Mouse (Mus musculus) limb, embryonic 10.5 days (tissue): Measurements from ENCODE around the gene Xlr5a. TPM values are rescaled to one million over a fixed set of nuclear protein-coding genes. Genes with fewer than 3 reads are reported as not detected.
"Not testable (repeated sequence)": the region's sequence is repeated elsewhere in the genome, so short reads cannot be mapped to it uniquely, and the experiment has no call there.

Source experiments
- DNase-seq: peaks from one replicate; pipeline ENCODE4 v3.0.0-alpha.2; 2017; ENCODE audit warnings: low spot score
- H3K27ac ChIP-seq: fragments of 300-500 bp; sonication (generic); 2 replicates; pipeline ENCODE4 v1.5.1; 2016; ENCODE audit warnings: mild to moderate bottlenecking
- H3K27me3 ChIP-seq: fragments of 300-500 bp; sonication (generic); 2 replicates; pipeline ENCODE4 v1.6.1; 2016; ENCODE audit warnings: low read depth, mild to moderate bottlenecking; ENCODE audit not compliant: poor library complexity, severe bottlenecking
- H3K36me3 ChIP-seq: fragments of 300-500 bp; sonication (generic); 2 replicates; pipeline ENCODE4 v1.6.1; 2016; ENCODE audit warnings: mild to moderate bottlenecking, moderate library complexity
- H3K4me1 ChIP-seq: fragments of 300-500 bp; sonication (generic); 2 replicates; pipeline ENCODE4 v1.6.1; 2016
- H3K4me3 ChIP-seq: fragments of 300-500 bp; sonication (generic); 2 replicates; pipeline ENCODE4 v1.5.1; 2016; ENCODE audit warnings: mild to moderate bottlenecking, moderate library complexity
- H3K9me3 ChIP-seq: fragments of 300-500 bp; sonication (generic); replicated peaks from 2 replicates; pipeline ENCODE4 v1.6.1; 2016; ENCODE audit warnings: mild to moderate bottlenecking
- WGBS: fragments of 180-500 bp; shearing (Covaris S2); methylation state at CpG from one replicate; pipeline ENCODE4 v1.1.7; 2016; 5-methylcytosine and 5-hydroxymethylcytosine counted together
- polyA plus RNA-seq: library from polyadenylated mRNA; unstranded; fragments of >200 nt; fragmentation: Nextera tagmentation; extraction: Ambion mirVana; gene quantifications from 2 replicates; pipeline ENCODE4 v1.2.1, GENCODE M21; 2016

Xlr5a gene
- polyA plus RNA-seq, 1 experiment from 2014 or later, result not detected

DNA sequence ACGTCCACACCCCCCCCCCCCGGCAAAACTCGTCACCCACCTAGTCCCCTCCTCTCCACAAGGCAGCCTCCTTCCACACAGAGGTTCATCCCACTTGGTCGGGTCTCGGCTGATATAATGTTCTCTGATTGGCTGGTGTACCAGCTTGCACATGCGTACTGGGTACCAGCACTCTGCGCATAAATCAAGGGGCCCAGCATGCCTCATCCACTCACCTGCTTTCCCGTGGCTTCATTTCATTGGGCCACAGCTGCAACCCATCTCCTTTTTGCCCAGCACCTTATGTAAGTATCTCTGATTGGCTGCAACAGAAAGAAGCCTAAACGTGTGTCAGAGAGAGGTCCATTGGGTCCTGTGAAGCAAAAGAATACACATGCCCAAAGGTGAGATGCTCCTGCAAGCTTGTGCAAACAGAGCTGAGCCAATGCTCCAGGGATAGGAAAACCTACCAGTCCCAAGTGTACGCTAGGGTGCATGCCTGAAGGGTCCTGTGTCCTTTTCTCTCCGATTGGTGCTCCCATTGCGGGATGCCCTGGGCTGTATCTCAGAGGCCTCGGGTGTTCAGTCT is 195.8 kb downstream of the Xlr5a start, which contains the start of gene Xlr3a:
Gene Xlr3a (minus strand): TSS at position 155 of the 568 bp plus-strand sequence.
- DNase-seq, H3K36me3 ChIP-seq, H3K4me3 ChIP-seq, H3K9me3 ChIP-seq, H3K4me1 ChIP-seq, H3K27ac ChIP-seq, H3K27me3 ChIP-seq: not testable (repeated sequence)
- 83% methylated on average over 13 of the region's 13 CpGs for WGBS

DNA sequence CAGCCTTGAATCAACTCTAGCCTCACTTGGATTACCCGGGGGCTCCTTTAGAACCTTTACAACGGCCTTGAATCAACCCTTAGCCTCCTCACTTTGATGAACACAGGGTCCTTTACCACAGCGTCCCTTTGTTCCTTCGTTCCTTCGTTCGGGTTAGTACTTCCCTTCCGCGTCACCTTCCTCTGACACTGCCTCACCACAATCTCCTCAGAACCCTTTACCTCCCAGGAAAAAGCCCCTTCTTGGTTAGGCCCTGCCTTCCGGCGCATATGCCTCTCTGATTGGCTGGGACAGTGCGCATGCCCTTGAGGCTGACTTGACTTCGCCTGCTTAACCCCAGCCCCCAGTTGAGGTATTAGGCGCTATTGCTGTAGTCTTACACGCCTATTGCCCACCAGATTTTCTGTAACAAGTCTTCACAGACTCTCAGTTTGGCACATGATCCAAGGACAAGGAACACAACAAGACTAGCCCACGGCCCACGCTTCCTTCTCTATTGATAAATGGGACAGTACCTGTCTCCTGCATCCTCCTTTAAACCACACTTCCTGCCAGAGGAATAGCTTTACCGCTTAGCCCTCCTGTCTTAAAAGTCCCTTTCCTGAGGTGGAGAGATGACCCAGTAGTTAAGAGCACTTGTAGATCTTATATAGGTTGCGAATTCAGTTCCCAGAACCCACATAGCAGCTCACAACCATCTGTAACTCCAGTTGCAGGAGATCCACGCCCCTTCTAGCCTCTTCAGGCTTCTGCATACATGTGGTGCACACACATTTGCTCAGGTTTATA is 210.3 kb downstream of the Xlr5a start, which contains the start of gene Xlr4a:
Gene Xlr4a (minus strand): TSS at position 212 of the 789 bp plus-strand sequence.
- H3K9me3 ChIP-seq, H3K4me3 ChIP-seq, H3K36me3 ChIP-seq, H3K4me1 ChIP-seq, DNase-seq, H3K27me3 ChIP-seq, H3K27ac ChIP-seq: not testable (repeated sequence)
- 83% methylated on average over 19 of the region's 19 CpGs for WGBS

DNA sequence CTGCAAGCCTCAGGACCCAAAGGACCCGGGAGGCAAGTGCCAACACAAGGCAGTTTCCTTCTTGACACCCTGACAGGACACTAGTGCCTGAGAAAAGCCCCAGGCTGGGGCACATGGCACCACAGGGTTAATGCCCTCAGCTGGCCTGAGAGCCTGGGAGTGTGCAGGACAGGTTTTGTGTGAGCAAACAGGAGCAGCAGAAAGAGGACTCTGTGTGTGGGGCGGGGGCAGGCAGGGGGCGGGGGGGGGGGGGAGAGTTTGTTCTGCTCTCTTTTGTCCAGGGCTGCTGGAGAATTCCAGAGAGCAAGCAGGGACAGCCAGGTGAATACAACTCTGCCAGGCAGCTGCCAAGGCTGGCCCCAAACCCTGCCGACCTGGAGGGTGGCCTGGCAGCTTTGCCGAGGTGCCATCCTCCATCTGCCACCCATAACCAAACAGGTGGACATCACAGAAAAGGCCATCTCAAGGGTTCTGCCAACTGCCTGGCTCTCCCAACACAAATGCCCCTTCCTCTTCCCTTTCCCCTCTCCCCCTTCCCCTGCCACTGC is 225.9 kb downstream of the Xlr5a start:
- H3K27ac ChIP-seq, H3K4me1 ChIP-seq, H3K36me3 ChIP-seq, H3K9me3 ChIP-seq, DNase-seq, H3K4me3 ChIP-seq: not testable (repeated sequence)
- 60% methylated on average over 1 of the region's 5 CpGs for WGBS
- peaks cover 52% of the 10 kb centered on the region for H3K27me3 ChIP-seq

DNA sequence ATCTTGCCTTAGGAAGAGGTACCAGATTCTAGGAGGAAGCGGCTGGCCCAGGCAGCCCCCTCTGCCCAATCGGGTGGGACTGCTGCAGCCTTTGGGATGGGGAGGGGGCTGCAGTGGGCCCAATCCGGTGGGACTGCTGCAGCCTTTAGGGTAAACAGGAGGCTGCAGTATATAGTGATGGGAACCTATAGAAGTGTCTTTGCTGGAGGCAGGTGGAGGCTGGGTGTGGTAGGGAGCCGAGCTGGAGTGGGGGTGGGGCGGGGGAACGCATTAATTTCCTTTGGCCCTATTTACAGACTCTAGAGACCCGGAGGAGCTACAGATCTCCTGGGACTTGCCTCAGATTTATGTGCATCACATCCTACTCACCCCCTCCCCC is 228.4 kb downstream of the Xlr5a start, which contains the start of gene Pnma3:
Gene Pnma3 (plus strand): TSS at position 373 of the 379 bp plus-strand sequence.
- Histone ChIP-seq H3K36me3 (no peaks in the 10 kb centered on the region), H3K4me3 (peak within 1 kb of the TSS; percentile 40), H3K4me1 (peaks cover 9% of the 10 kb centered on the region; the same call in 1 of the 2 replicates), H3K9me3 (no peaks in the 10 kb centered on the region), H3K27me3 (peaks cover 64% of the 10 kb centered on the region), H3K27ac (no peak within 1 kb of the TSS)
- no peak for DNase-seq
- 22% methylated on average over 7 of the region's 7 CpGs for WGBS

DNA sequence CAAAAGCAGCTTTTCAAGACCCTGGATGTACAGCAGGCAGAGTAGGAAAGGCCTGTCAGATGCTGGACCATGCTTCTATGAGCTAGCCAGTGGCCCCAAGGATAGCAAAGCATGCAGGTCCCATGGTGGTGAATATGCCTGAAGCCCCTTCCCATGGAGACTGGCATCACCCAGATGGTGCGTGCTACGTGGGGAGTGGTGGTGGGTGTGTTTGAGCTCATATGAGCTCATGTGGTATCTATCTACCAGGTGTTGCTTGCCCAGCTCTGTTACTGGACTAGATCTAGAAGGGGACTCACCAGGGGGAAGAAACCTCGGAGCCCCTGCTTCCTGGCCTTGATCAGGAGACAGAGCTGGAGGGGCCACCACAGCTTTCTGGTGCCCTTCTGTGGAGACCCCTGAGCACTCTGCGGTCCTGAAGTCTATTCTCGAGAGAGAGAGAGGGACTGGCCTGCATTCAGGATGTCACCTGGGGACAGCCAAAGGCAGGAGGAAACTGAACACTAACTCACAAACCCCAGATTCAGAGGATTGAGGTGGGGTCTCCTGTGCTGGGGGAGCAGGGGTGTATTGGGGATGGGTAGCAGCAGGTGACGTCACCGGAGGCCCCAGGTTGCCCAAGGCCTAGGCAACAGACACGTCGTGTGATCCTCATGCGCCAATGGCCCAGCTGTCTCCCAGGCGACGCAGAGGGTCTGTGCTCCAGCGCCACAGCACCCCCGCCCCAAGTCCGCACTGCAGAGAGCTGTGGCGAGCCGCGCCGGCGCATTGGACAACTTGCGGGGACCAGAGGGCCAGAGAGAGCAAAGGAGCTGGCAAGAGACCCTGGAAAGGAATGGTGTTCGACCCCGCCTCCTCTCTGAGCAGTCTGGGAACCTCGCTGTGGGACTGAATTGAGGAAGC is 229.0 kb downstream of the Xlr5a start:
- WGBS, result 31% methylated on average over 24 of the region's 24 CpGs
- Histone ChIP-seq H3K36me3 (no peaks in the 10 kb centered on the region), H3K27me3 (peaks cover 64% of the 10 kb centered on the region), H3K4me1 (peaks cover 9% of the 10 kb centered on the region; the same call in 1 of the 2 replicates), H3K9me3 (no peaks in the 10 kb centered on the region), H3K27ac (no peak overlapping the region), H3K4me3 (peak overlapping the region; percentile 40)
- peak; percentile 38 for DNase-seq

DNA sequence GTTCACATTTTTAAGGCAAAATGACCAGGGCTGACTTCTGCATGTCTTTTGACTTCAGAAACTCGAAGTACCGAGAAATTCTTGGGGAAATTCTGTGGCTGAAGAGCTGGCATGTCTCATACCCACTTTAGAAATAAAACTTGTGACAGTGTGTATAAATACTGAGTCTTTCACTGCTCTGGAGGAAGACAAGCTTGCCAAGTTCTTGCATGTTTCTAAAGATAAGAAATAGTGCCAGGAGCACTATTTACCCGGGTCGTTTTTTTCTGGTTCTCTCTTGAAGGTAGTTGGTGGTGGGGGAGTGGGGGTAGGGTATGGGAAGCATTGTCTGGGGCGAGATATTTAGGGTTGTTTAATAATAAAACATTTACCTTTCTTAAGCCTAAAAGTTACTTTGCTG is 230.5 kb downstream of the Xlr5a start:
- Histone ChIP-seq H3K27me3 (peaks cover 53% of the 10 kb centered on the region), H3K4me3 (no peak overlapping the region), H3K27ac (no peak overlapping the region), H3K9me3 (no peaks in the 10 kb centered on the region), H3K4me1 (peaks cover 9% of the 10 kb centered on the region; the same call in 1 of the 2 replicates), H3K36me3 (no peaks in the 10 kb centered on the region)
- 55% methylated on average over 5 of the region's 5 CpGs for WGBS
- no peak for DNase-seq

DNA sequence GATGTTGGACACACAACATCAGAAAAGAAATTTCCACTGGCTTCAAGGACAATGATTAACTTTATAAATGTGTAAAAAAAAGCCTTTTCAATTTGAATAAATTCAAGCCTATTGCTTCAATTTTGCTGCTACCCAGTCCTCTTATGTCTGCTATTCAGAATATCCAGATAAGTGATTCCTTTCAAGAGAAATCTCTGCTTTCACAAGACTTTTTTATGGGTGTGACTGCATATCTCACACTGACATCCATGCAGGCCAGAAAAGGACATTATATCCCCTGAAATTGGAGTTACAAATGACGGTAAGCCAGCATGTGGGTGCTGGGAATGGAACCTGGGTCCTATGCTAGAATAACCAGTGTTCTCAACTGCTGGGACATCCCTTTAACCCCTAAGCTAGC is 231.2 kb downstream of the Xlr5a start:
- peaks cover 53% of the 10 kb centered on the region for H3K27me3 ChIP-seq
- no peaks in the 10 kb centered on the region for H3K9me3 ChIP-seq
- H3K36me3 ChIP-seq, result no peaks in the 10 kb centered on the region
- H3K4me3 ChIP-seq, result no peak overlapping the region
- peaks cover 9% of the 10 kb centered on the region; the same call in 1 of the 2 replicates for H3K4me1 ChIP-seq
- no peak overlapping the region for H3K27ac ChIP-seq
- 92% methylated on average over 1 of the region's 1 CpGs for WGBS
- DNase-seq, result no peak

Other genes starting within 250 kb of the Xlr5a start
- gene Pnma3, start 228.2 kb downstream of the Xlr5a start, polyA plus RNA-seq, result 0.10 and 0.11 TPM in 2 replicates
- 0.39 and 1.5 TPM in 2 replicates for gene Xlr4a, start 210.5 kb downstream of the Xlr5a start, polyA plus RNA-seq
- gene Xlr3a, start 195.9 kb downstream of the Xlr5a start, polyA plus RNA-seq, result 2.1 and 2.5 TPM in 2 replicates
- not detected in 2 replicates for gene Gm14685, start 175.9 kb downstream of the Xlr5a start, polyA plus RNA-seq
- not detected in 2 replicates for gene Xlr5b, start 144.2 kb downstream of the Xlr5a start, polyA plus RNA-seq
- gene DXBay18, start 143.5 kb downstream of the Xlr5a start, polyA plus RNA-seq, result not detected in 2 replicates
- gene Spin2d, start 116.0 kb downstream of the Xlr5a start, polyA plus RNA-seq, result not detected in 2 replicates
- gene Xlr3b, start 100.8 kb downstream of the Xlr5a start, polyA plus RNA-seq, result 9.5 and 11.9 TPM in 2 replicates
- 0.18 and 1.0 TPM in 2 replicates for gene Xlr4b, start 78.6 kb downstream of the Xlr5a start, polyA plus RNA-seq
- gene F8a, start 64.7 kb downstream of the Xlr5a start, polyA plus RNA-seq, result 6.4 and 8.2 TPM in 2 replicates
- 0.49 TPM in 1 of 2 replicates, not detected in the other for gene Xlr4c, start 49.8 kb downstream of the Xlr5a start, polyA plus RNA-seq
- 0.16 and 0.26 TPM in 2 replicates for gene Xlr3c, start 27.6 kb downstream of the Xlr5a start, polyA plus RNA-seq
- not detected in 2 replicates for gene Xlr5c, start within 50 bp of the Xlr5a start, polyA plus RNA-seq
- gene Gm45015, start 43.9 kb upstream of the Xlr5a start, polyA plus RNA-seq, result not detected in 2 replicates
- gene Zfp275, start 49.6 kb upstream of the Xlr5a start, polyA plus RNA-seq, result 19.9 and 22.6 TPM in 2 replicates
- gene Gm18336, start 105.8 kb upstream of the Xlr5a start, polyA plus RNA-seq, result not detected in 2 replicates
- 0.08 and 0.24 TPM in 2 replicates for gene Zfp92, start 118.1 kb upstream of the Xlr5a start, polyA plus RNA-seq
- not detected in 2 replicates for gene Trex2, start 142.4 kb upstream of the Xlr5a start, polyA plus RNA-seq
- 98.4 and 102 TPM in 2 replicates for gene Haus7, start 166.1 kb upstream of the Xlr5a start, polyA plus RNA-seq
- gene Bgn, start 190.6 kb upstream of the Xlr5a start, polyA plus RNA-seq, result 7.9 and 11.5 TPM in 2 replicates
- gene Atp2b3, start 210.1 kb upstream of the Xlr5a start, polyA plus RNA-seq, result 0.05 and 0.06 TPM in 2 replicates